Mouse (Mus musculus) G1E (cell line): ENCODE results near the gene Tnfrsf18.

Experiments
- CTCF ChIP-seq: IDR thresholded peaks from 2 replicates; pipeline ENCODE4 v1.5.1; 2012; ENCODE audit warnings: low read depth, low read length, inconsistent platforms, mixed read lengths
- GATA1 ChIP-seq: IDR thresholded peaks from 2 replicates; pipeline ENCODE4 v1.6.1; 2012; ENCODE audit warnings: borderline replicate concordance, low read length, inconsistent platforms, mixed read lengths

- TF ChIP-seq GATA1 (no peak), CTCF (no peak)
Measured at GRCm38 (mm10) chr4:156026013-156026412, at the start of gene Tnfrsf18.
